Mouse (Mus musculus) c-Kit-negative CD71-positive TER-119-positive erythroid progenitor cells, embryonic 14.5 days (primary cell): ENCODE data around the gene Dgkb.

ENCODE experiments used
- DNase-seq: peaks from one replicate; pipeline ENCODE4 v3.0.0-alpha.2; 2013; ENCODE audit warnings: low read depth, low spot score

Gene Dgkb

DNA sequence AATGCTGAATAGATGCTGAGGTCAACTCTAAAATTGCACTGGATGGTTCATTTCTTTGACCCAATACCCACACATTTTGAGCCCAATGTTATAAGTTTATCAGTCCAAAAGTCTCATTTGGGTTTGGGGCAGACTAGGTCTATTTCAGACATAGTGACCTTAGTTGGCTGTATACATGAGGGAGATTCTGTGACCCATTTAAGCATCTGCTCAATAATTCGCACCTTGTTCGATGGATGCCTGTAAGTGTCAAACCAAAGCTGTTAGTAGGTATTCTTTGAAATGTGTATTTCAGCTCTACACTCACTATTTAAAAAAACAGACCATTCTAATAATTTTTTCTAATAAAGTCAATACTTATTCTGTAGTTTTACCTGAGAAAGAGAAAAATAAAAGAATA lies 776.1 kb downstream of the Dgkb start:
- DNase-seq = no peak

DNA sequence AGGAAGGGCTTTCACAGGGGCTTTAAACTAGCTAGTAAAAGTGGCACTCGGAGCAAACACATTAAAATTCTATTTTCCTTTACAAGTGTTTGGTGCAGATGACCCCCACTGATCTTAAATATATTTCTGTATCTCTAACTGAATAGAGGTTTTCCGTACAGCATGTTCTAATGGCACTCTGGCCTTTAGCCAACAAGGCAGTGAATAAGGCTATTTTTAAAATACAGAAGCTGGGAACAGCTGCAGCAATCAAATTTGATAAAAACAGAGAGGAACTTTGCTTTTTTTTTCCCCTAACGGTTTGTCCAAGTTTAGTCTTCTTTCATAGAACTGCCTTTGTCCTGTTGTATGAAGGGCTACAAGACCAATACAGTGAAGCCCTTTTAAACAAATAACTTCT lies 776.5 kb downstream of the Dgkb start:
- no peak for DNase-seq

DNA sequence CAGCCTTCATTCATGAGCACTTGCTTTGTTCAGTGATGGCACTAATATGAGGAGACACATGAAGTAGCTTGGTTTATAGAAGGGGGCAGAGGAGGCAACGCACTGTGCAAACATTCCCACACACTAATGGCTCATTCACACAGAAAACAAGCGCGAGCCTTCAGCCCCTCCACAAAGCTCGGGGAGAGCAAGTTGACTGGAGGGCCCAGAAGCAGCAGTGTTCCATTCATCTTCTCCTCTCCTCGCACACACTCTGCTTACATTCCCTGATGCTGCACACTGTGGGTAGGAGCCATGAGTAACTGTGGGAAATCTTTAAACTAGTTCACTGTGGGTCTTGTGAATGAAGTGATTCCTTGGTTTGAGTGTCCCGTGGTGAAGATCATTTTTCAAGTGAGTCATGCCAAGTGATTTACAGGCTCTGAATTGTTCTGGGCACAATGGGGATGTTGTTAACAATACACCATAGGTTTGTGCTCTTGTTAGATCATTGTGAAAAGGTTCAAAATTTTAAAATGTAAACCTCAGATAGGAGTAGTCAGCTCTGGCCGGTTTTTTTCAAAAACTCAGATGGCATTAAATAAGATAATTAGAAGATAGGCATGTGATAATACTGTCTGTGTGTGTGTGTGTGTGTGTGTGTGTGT lies 779.0 kb downstream of the Dgkb start:
- no peak for DNase-seq

DNA sequence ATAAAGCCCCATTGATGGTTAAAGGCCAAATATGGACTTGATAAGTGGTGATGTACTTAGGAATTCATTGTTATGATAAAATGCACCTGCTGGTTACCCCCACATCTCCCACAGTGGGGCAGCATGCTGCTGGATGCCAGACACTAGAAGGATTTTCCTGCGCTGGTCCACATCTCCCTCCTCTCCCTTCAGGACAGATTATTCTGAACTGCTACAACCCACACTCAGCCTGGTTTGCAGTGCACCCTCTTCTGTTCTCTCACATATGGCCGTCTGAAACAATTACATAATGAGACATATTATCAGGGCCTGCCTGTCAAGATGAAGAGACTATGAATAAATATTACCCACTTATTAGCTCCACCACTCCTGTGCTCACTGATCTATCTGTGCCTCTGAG lies 780.6 kb downstream of the Dgkb start:
- DNase-seq = no peak

DNA sequence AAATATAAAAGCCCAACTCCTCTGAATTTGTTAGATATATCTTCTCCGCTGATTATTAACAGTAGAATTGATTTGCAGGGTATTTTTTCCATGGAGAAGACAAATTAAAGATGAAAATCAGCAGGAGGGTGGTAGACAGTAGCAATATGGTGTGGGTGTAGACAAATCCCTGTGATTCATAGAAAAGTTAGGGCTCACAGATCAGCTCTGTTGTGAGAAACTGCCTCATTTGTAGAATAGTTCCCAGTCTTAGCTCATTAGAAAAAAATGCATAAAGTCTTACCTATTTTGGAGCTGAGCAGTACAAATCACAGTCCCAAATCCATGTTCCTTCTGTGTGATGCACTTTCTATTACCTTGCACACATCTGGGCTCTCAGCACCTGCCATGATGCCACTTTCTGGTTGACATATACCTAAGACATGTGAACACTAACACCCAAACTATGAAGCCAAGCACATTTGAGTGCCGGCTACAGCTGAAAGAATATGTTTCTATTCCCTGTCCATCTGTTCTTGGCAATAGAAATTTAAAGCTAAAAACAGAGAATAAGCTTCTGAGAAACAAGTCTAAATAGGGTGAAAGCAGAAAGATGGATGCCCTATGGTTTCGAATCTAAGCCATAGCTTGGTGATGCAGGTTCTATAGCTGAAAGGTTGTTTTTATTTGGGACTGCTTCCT lies 782.8 kb downstream of the Dgkb start:
- DNase-seq = no peak

DNA sequence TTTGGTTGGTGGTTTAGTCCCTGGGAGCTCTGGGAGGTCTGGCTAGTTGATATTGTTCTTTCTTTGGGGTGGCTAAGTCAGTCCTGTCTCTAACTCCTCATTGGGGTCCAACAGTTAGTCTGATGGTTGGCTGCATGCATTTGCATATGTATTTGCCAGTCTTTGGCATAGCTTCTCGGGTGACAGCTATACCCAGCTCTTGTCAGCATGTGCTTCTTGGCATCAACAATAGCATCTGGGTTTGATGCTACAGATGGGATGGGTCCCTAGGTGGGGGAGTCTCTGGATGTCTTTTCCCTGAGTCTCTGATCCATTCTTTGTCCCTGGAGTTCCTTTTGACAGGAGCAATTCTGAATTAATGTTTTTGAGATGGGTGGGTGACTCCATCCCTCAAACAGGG lies 790.6 kb downstream of the Dgkb start:
- no peak for DNase-seq

DNA sequence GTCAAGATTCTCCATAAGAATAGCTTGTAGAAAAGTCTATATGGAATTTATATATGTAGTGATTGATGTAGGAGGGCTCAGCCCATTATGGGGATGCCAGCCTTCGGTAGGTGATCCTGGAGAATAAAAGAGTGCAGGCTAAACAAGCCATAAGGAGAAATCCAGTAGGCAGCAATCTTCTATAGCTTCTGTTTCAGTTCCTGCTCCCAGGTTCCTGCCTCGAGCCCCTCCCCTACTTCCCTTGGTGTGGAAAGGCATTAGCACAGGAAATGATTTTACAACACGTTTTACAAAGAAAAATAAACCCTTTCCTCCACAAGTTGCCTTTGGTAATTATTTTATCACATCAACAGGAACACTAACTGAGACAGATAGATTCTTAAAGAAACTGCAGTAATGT lies 850.7 kb downstream of the Dgkb start:
- no peak for DNase-seq
